Mouse (Mus musculus) cortical plate, adult 2 months (tissue): ENCODE measurements around the gene D10Wsu102e.

Source experiments
- CTCF ChIP-seq: fragments of 200-500 bp; IDR thresholded peaks from 2 replicates; pipeline ENCODE4 v1.5.1; 2011; ENCODE audit warnings: mild to moderate bottlenecking, control low read depth, low read length; ENCODE audit not compliant: insufficient read depth; ENCODE audit errors: extremely low read depth
- POLR2A ChIP-seq: fragments of 200-500 bp; IDR thresholded peaks from 2 replicates; pipeline ENCODE4 v1.6.1; 2011; ENCODE audit warnings: mild to moderate bottlenecking, low read length, control low read depth; ENCODE audit not compliant: insufficient read depth; ENCODE audit errors: extremely low read depth

DNA sequence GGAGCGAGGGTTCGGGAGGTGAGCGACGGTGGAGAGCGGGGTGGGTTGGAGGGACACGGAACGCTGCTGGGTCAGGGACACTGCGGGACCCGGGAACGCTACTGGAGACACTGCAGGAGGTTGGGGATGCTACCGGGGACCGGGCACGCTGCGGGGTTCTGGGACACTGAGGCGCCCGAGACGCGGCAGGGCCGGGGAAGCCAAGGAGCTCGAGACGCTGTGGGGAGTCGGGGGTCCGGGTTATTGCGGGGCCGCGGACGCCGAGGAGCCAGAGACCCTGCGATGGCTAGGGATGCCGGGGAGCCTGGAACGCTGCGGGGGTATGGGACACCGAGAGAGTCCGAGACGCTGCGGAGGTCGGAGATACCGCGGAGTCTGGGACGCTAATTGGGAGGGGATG is 335 bp downstream of the D10Wsu102e start:
- no peak for TF ChIP-seq CTCF
- TF ChIP-seq POLR2A = no peak
